Mouse (Mus musculus) CD4-positive helper T cell, adult 2 months (primary cell): ENCODE measurements around the gene St8sia2.
"Not testable (repeated sequence)": the region's sequence is repeated elsewhere in the genome, so short reads cannot be mapped to it uniquely, and the experiment has no call there.

Source experiments
- DNase-seq: peaks from one replicate; pipeline ENCODE4 v3.0.0-alpha.2; 2012; ENCODE audit warnings: low read depth, missing footprints, low spot score

St8sia2 gene

GRCm38 (mm10) chr7:73989366-73989765 lies 24.1 kb downstream of the St8sia2 start:
- no peak for DNase-seq

- not testable (repeated sequence) for DNase-seq
Observed at GRCm38 (mm10) chr7:73972157-73972556, 41.3 kb downstream of the St8sia2 start.

- DNase-seq, result no peak
Observed at GRCm38 (mm10) chr7:73965164-73965563, 48.3 kb downstream of the St8sia2 start.

- no peak for DNase-seq
Observed at GRCm38 (mm10) chr7:73962431-73962830, 51.1 kb downstream of the St8sia2 start.

GRCm38 (mm10) chr7:73954441-73954840 lies 59.0 kb downstream of the St8sia2 start:
- no peak for DNase-seq

GRCm38 (mm10) chr7:73953131-73953530 lies 60.4 kb downstream of the St8sia2 start:
- no peak for DNase-seq

- DNase-seq, result no peak
Observed at GRCm38 (mm10) chr7:73941640-73942039, 71.8 kb downstream of the St8sia2 start.

GRCm38 (mm10) chr7:73939236-73939635 lies 74.3 kb downstream of the St8sia2 start:
- DNase-seq, result no peak

- no peak for DNase-seq
Observed at GRCm38 (mm10) chr7:73938046-73938810, 75.3 kb downstream of the St8sia2 start.

- DNase-seq, result no peak
Observed at GRCm38 (mm10) chr7:73936119-73936518, 77.4 kb downstream of the St8sia2 start.

- no peak for DNase-seq
Observed at GRCm38 (mm10) chr7:73935703-73936102, 77.8 kb downstream of the St8sia2 start.

- no peak for DNase-seq
Observed at GRCm38 (mm10) chr7:73933036-73933435, 80.5 kb downstream of the St8sia2 start.

GRCm38 (mm10) chr7:73920921-73921485 lies 92.5 kb downstream of the St8sia2 start:
- no peak for DNase-seq

GRCm38 (mm10) chr7:73917633-73918311 lies 95.7 kb downstream of the St8sia2 start:
- no peak for DNase-seq

GRCm38 (mm10) chr7:73911899-73912298 lies 101.6 kb downstream of the St8sia2 start:
- no peak for DNase-seq

- DNase-seq, result no peak
Observed at GRCm38 (mm10) chr7:73910843-73911242, 102.6 kb downstream of the St8sia2 start.

GRCm38 (mm10) chr7:73909432-73910205 lies 103.9 kb downstream of the St8sia2 start:
- no peak for DNase-seq

GRCm38 (mm10) chr7:73894506-73894905 lies 119.0 kb downstream of the St8sia2 start:
- no peak for DNase-seq

- no peak for DNase-seq
Observed at GRCm38 (mm10) chr7:73891830-73892229, 121.7 kb downstream of the St8sia2 start.

GRCm38 (mm10) chr7:73890891-73891610 lies 122.4 kb downstream of the St8sia2 start:
- no peak for DNase-seq

- DNase-seq, result no peak
Observed at GRCm38 (mm10) chr7:73890466-73890865, 123.0 kb downstream of the St8sia2 start.
